Mouse (Mus musculus) embryonic facial prominence, embryonic 11.5 days (tissue): ENCODE measurements around the gene Ptpn22. TPM values are rescaled to one million over a fixed set of nuclear protein-coding genes. Genes with fewer than 3 reads are reported as not detected.

ENCODE experiments used
- ATAC-seq: fragments of 200-750 bp; cut with Nextera tagmentation; replicated peaks from 2 replicates; pipeline ENCODE4 v1.8.0; 2017; ENCODE audit warnings: low read depth; ENCODE audit not compliant: insufficient number of reproducible peaks, low FRiP score, low TSS enrichment
- DNase-seq: peaks from one replicate; pipeline ENCODE4 v3.0.0-alpha.2; 2015; ENCODE audit warnings: low spot score
- H3K27ac ChIP-seq: fragments of 300-500 bp; sonication (generic); replicated peaks from 2 replicates; pipeline ENCODE4 v1.5.1; 2014; ENCODE audit warnings: mild to moderate bottlenecking, low read depth, low read length, control low read depth
- H3K27me3 ChIP-seq: fragments of 300-500 bp; sonication (generic); 2 replicates; pipeline ENCODE4 v1.6.1; 2014; ENCODE audit warnings: mild to moderate bottlenecking, low read length, moderate library complexity, mixed read lengths; ENCODE audit not compliant: control insufficient read depth, insufficient read depth
- H3K36me3 ChIP-seq: fragments of 300-500 bp; sonication (generic); replicated peaks from 2 replicates; pipeline ENCODE4 v1.6.1; 2014; ENCODE audit warnings: low read depth, mild to moderate bottlenecking, low read length, moderate library complexity, mixed read lengths; ENCODE audit not compliant: control insufficient read depth, insufficient read depth
- H3K4me1 ChIP-seq: fragments of 300-500 bp; sonication (generic); 2 replicates; pipeline ENCODE4 v1.6.1; 2014; ENCODE audit warnings: low read length, mixed read lengths; ENCODE audit not compliant: control insufficient read depth, insufficient read depth
- H3K4me2 ChIP-seq: fragments of 300-500 bp; sonication (generic); 2 replicates; pipeline ENCODE4 v1.6.1; 2014; ENCODE audit warnings: low read depth, mild to moderate bottlenecking, control low read depth, low read length, moderate library complexity
- H3K4me3 ChIP-seq: fragments of 300-500 bp; sonication (generic); 2 replicates; pipeline ENCODE4 v1.5.1; 2014; ENCODE audit warnings: low read depth, low read length, control low read depth
- H3K9ac ChIP-seq: fragments of 300-500 bp; sonication (generic); replicated peaks from 2 replicates; pipeline ENCODE4 v1.6.1; 2014; ENCODE audit warnings: mild to moderate bottlenecking, control low read depth, low read length
- H3K9me3 ChIP-seq: fragments of 300-500 bp; sonication (generic); replicated peaks from 2 replicates; pipeline ENCODE4 v1.6.1; 2016; ENCODE audit warnings: mild to moderate bottlenecking, low read length, inconsistent platforms, mixed read lengths; ENCODE audit not compliant: control insufficient read depth
- WGBS: fragments of 180-500 bp; shearing (Covaris S2); extraction: QIAGEN DNeasy Blood & Tissue Kit; methylation state at CpG from one replicate; pipeline ENCODE4 v1.1.7; 2014; 5-methylcytosine and 5-hydroxymethylcytosine counted together
- polyA plus RNA-seq: library from polyadenylated mRNA; unstranded; fragments of >200 nt; fragmentation: Nextera tagmentation; extraction: Ambion mirVana; gene quantifications from 2 replicates; pipeline ENCODE4 v1.2.1, GENCODE M21; 2014

The Ptpn22 gene
- polyA plus RNA-seq, 1 experiment from 2014 or later: 0.43 TPM

DNA sequence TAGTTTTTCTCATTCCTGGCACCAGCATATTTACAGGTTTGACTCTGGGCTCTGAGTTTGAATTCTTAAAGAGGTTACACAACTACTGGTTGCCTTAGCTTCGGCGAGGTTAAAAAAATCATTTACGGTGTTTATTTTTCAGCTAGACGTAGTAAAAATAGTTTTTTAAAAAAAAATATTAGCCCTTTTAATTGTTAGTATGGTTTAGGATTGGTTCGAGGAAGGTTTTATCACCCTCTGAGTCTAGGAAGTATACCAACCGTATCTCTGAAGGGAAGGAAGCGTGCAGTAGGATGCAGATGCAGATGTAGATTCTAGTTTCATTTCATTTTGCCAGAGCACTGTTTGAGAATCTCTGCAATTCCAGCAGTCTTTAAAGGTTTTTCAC is 55.9 kb downstream of the Ptpn22 start:
- no peaks in the 10 kb centered on the region for H3K9me3 ChIP-seq
- H3K4me2 ChIP-seq: peak overlapping the region; percentile 45
- H3K4me3 ChIP-seq: peak overlapping the region; percentile 78
- H3K27ac ChIP-seq: no peak overlapping the region
- no peaks in the 10 kb centered on the region for H3K27me3 ChIP-seq
- 9% methylated on average over 7 of the region's 7 CpGs for WGBS
- DNase-seq: peak; percentile 5
- no peaks in the 10 kb centered on the region for H3K36me3 ChIP-seq
- no peak for ATAC-seq
- peak overlapping the region; percentile 84 for H3K9ac ChIP-seq
- no peaks in the 10 kb centered on the region for H3K4me1 ChIP-seq

DNA sequence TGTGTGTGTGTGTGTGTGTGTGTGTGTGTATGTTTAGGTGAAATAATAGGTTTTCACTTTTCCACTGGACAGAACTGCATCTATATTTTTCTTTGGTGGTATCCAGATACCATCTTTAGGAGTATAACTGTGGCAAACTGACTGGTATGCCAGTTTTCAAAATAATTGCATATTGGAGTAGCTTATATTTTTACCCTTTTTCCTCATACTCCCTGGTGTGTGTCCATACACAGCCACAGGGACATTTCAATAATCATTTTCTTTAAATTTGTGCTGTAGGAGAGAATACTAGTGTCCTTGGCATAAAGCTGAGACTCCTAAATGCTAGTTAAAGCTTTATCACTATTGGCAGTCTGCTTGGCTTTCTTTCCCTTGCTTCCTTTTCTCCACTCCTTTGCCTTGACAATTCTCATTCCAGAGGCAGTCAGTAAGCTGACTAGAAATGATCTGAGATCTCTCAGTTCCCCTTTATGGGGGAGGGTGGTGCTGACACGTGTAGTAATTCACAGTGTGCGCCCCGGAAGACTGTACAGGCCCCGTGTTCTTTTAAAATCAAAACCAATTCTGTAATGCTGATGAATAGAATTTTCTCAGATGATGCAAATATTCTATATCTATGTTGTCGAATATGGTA is 56.7 kb downstream of the Ptpn22 start:
- ATAC-seq: no peak
- WGBS: 54% methylated on average over 5 of the region's 5 CpGs
- H3K9ac ChIP-seq: no peak overlapping the region

GRCm38 (mm10) chr3:103916839-103917237 is 57.2 kb downstream of the Ptpn22 start:
- Histone ChIP-seq H3K4me1 (no peaks in the 10 kb centered on the region), H3K9ac (no peak overlapping the region), H3K4me2 (peak overlapping the region; percentile 34), H3K27ac (no peak overlapping the region), H3K9me3 (no peaks in the 10 kb centered on the region), H3K4me3 (peak overlapping the region; percentile 22; the same call in 1 of the 2 replicates), H3K27me3 (no peaks in the 10 kb centered on the region), H3K36me3 (no peaks in the 10 kb centered on the region)
- ATAC-seq (no peak), DNase-seq (no peak)
- 73% methylated on average over 3 of the region's 3 CpGs for WGBS

More for the DNA sequence above, 56.7 kb downstream of the Ptpn22 start:
- H3K27ac ChIP-seq: no peak overlapping the region
- peak overlapping the region; percentile 22 for H3K4me3 ChIP-seq
- no peaks in the 10 kb centered on the region for H3K27me3 ChIP-seq
- H3K4me1 ChIP-seq: no peaks in the 10 kb centered on the region
- peak overlapping the region; percentile 34 for H3K4me2 ChIP-seq
- H3K9me3 ChIP-seq: no peaks in the 10 kb centered on the region
- DNase-seq: no peak
- no peaks in the 10 kb centered on the region for H3K36me3 ChIP-seq

GRCm38 (mm10) chr3:103920094-103920493 is 60.5 kb downstream of the Ptpn22 start:
- WGBS: 84% methylated on average over 1 of the region's 1 CpGs
- no peaks in the 10 kb centered on the region for H3K9me3 ChIP-seq
- ATAC-seq (no peak), DNase-seq (no peak)
- H3K36me3 ChIP-seq: no peaks in the 10 kb centered on the region
- no peak overlapping the region for H3K27ac ChIP-seq
- no peak overlapping the region for H3K4me3 ChIP-seq
- no peak overlapping the region for H3K9ac ChIP-seq
- H3K4me1 ChIP-seq: no peaks in the 10 kb centered on the region
- H3K27me3 ChIP-seq: no peaks in the 10 kb centered on the region
- H3K4me2 ChIP-seq: no peak overlapping the region

GRCm38 (mm10) chr3:103925302-103925701 is 65.7 kb downstream of the Ptpn22 start:
- Histone ChIP-seq H3K4me2 (no peak overlapping the region), H3K4me1 (no peaks in the 10 kb centered on the region), H3K9me3 (no peaks in the 10 kb centered on the region), H3K36me3 (no peaks in the 10 kb centered on the region), H3K4me3 (no peak overlapping the region), H3K9ac (no peak overlapping the region), H3K27ac (no peak overlapping the region), H3K27me3 (no peaks in the 10 kb centered on the region)
- no peak for DNase-seq
- ATAC-seq: no peak
- WGBS: 81% methylated on average over 3 of the region's 3 CpGs

DNA sequence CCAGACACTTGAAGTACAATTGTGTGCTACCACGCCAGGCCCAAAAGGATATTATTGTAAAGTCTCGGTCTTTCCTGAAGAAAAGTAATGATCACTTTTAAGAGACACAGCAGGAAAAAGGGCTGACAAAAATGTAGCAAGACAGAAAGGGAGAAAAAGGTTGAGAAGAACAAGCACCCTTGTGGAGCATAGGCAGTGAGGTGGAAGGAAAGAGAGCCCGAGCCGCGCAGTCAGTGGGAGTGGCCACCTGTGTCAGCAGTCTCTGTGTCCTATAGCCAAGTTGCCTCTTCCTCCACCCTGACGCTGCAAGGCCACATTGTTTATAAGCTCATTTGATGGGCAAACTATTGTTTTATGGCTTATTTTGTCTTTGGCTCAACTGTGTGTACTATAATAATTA is 67.9 kb downstream of the Ptpn22 start:
- Histone ChIP-seq H3K36me3 (no peaks in the 10 kb centered on the region), H3K9me3 (no peaks in the 10 kb centered on the region), H3K4me3 (no peak overlapping the region), H3K4me1 (no peaks in the 10 kb centered on the region), H3K4me2 (no peak overlapping the region), H3K27me3 (no peaks in the 10 kb centered on the region), H3K27ac (no peak overlapping the region), H3K9ac (no peak overlapping the region)
- WGBS: 66% methylated on average over 6 of the region's 6 CpGs
- DNase-seq (no peak), ATAC-seq (no peak)

DNA sequence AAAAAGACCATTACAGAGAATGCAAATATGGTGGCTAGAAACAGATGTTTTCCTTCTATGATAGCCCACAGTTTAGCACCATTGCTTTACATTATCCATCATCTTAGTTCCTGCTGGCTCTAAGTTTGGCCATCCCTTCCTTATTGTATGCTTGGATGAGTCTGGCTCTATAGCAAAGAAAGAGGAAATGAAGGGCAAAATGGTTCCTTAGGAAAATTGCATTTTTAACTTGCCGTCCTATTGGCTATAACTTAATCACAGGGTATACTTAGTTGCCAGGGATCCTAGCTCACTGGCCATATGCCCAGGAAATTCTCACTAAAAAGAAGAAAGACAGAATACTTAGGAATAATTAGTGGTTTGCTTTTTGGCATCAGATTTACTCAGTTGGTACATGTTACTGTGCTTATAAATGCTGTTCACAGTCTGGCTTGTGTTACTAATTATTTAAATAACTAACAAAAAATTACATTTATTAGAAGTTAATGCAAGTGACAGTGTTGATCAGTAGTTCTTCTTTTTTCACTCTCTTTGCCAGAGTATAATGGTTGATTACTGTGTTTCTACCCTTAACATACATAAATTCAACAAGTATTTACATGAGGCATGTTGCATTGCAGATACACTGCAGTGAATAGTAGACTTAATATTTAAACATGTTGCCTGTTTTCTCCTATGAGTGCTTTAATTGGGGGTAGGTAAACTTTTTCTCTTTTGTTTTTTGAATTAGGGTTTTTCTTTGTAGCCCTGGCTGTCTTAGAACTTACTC is 85.4 kb downstream of the Ptpn22 start:
- DNase-seq: no peak
- Histone ChIP-seq H3K4me3 (no peak overlapping the region), H3K27ac (no peak overlapping the region), H3K36me3 (no peaks in the 10 kb centered on the region), H3K4me1 (no peaks in the 10 kb centered on the region), H3K27me3 (no peaks in the 10 kb centered on the region), H3K9me3 (no peaks in the 10 kb centered on the region), H3K4me2 (no peak overlapping the region), H3K9ac (no peak overlapping the region)
- WGBS: 88% methylated on average over 1 of the region's 1 CpGs
- no peak for ATAC-seq

- Histone ChIP-seq H3K27ac (no peak overlapping the region), H3K4me2 (no peak overlapping the region), H3K36me3 (no peaks in the 10 kb centered on the region), H3K9me3 (no peaks in the 10 kb centered on the region), H3K27me3 (no peaks in the 10 kb centered on the region), H3K4me3 (no peak overlapping the region), H3K9ac (no peak overlapping the region), H3K4me1 (no peaks in the 10 kb centered on the region)
- ATAC-seq: no peak
- no peak for DNase-seq
- WGBS: 91% methylated on average over 7 of the region's 7 CpGs
Observed at GRCm38 (mm10) chr3:103948666-103949065, 89.1 kb downstream of the Ptpn22 start.
